Mouse (Mus musculus): ENCODE data around the gene Kifc3. TPM values are rescaled to one million over a fixed set of nuclear protein-coding genes. Genes with fewer than 3 reads are reported as not detected.

The Kifc3 gene
- total and polyA plus RNA-seq, 2 experiments = 6.8 to 28.3 TPM

- Histone ChIP-seq H3K9ac (ENCODE audit: low read depth, low read length) (no peak overlapping the region), H3K27me3 (ENCODE audit: control insufficient read depth, insufficient read depth, low read length) (no peaks in the 10 kb centered on the region), H3K4me3 (ENCODE audit: insufficient read depth, low read depth, low read length) (no peak overlapping the region), H3K27ac (replicated peaks; ENCODE audit: insufficient read depth, low read depth, low read length) (no peak overlapping the region), H3K36me3 (ENCODE audit: control insufficient read depth, insufficient read depth, low read length) (no peaks in the 10 kb centered on the region), H3K4me1 (ENCODE audit: control insufficient read depth, insufficient read depth, low read length) (peaks cover 3% of the 10 kb centered on the region; the same call in 1 of the 2 replicates), H3K79me2 (ENCODE audit: control insufficient read depth, insufficient read depth, low read length) (no peaks in the 10 kb centered on the region)
- 76% methylated on average over 7 of the region's 7 CpGs for WGBS
- TF ChIP-seq POLR2A (IDR thresholded peaks at IDR 0.05; ENCODE audit: extremely low read depth, insufficient read depth, low read length) (no peak), CTCF (IDR thresholded peaks at IDR 0.05; ENCODE audit: low read depth, low read length) (no peak)
- DNase-seq (ENCODE audit: extremely low read depth, low read depth, low spot score) = no peak
Observed at GRCm38 (mm10) chr8:95201491-95201890, 1.1 kb downstream of the Kifc3 start.

GRCm38 (mm10) chr8:95200001-95200405 lies 2.6 kb downstream of the Kifc3 start:
- peaks cover 3% of the 10 kb centered on the region; the same call in 1 of the 2 replicates for H3K4me1 ChIP-seq (ENCODE audit: control insufficient read depth, insufficient read depth, low read length)
- 0 out of 2 replicates have a peak, but pooled peaks have one; percentile 15 for TF ChIP-seq CTCF (IDR thresholded peaks at IDR 0.05; ENCODE audit: low read depth, low read length)
- TF ChIP-seq POLR2A (IDR thresholded peaks at IDR 0.05; ENCODE audit: extremely low read depth, insufficient read depth, low read length) = no peak
- peak; percentile 53 for DNase-seq (ENCODE audit: extremely low read depth, low read depth, low spot score)
- H3K4me3 ChIP-seq (ENCODE audit: insufficient read depth, low read depth, low read length) = no peak overlapping the region
- no peaks in the 10 kb centered on the region for H3K27me3 ChIP-seq (ENCODE audit: control insufficient read depth, insufficient read depth, low read length)
- H3K9ac ChIP-seq (ENCODE audit: low read depth, low read length) = no peak overlapping the region
- H3K36me3 ChIP-seq (ENCODE audit: control insufficient read depth, insufficient read depth, low read length) = no peaks in the 10 kb centered on the region
- H3K79me2 ChIP-seq (ENCODE audit: control insufficient read depth, insufficient read depth, low read length) = no peaks in the 10 kb centered on the region
- 27% methylated on average over 9 of the region's 9 CpGs for WGBS
- H3K27ac ChIP-seq (replicated peaks; ENCODE audit: insufficient read depth, low read depth, low read length) = no peak overlapping the region

GRCm38 (mm10) chr8:95195728-95196127 lies 6.9 kb downstream of the Kifc3 start:
- H3K27ac ChIP-seq (replicated peaks; ENCODE audit: insufficient read depth, low read depth, low read length) = no peak overlapping the region
- H3K79me2 ChIP-seq (ENCODE audit: control insufficient read depth, insufficient read depth, low read length) = no peaks in the 10 kb centered on the region
- no peak overlapping the region for H3K4me3 ChIP-seq (ENCODE audit: insufficient read depth, low read depth, low read length)
- no peaks in the 10 kb centered on the region for H3K36me3 ChIP-seq (ENCODE audit: control insufficient read depth, insufficient read depth, low read length)
- WGBS = 82% methylated on average over 11 of the region's 11 CpGs
- no peaks in the 10 kb centered on the region for H3K27me3 ChIP-seq (ENCODE audit: control insufficient read depth, insufficient read depth, low read length)
- TF ChIP-seq CTCF (IDR thresholded peaks at IDR 0.05; ENCODE audit: low read depth, low read length) (no peak), POLR2A (IDR thresholded peaks at IDR 0.05; ENCODE audit: extremely low read depth, insufficient read depth, low read length) (no peak)
- peaks cover 3% of the 10 kb centered on the region; the same call in 1 of the 2 replicates for H3K4me1 ChIP-seq (ENCODE audit: control insufficient read depth, insufficient read depth, low read length)
- no peak overlapping the region for H3K9ac ChIP-seq (ENCODE audit: low read depth, low read length)
- no peak for DNase-seq (ENCODE audit: extremely low read depth, low read depth, low spot score)

- H3K79me2 ChIP-seq (ENCODE audit: control insufficient read depth, insufficient read depth, low read length) = no peaks in the 10 kb centered on the region
- peak; percentile 63 for DNase-seq (ENCODE audit: extremely low read depth, low read depth, low spot score)
- H3K9ac ChIP-seq (ENCODE audit: low read depth, low read length) = no peak overlapping the region
- H3K27ac ChIP-seq (replicated peaks; ENCODE audit: insufficient read depth, low read depth, low read length) = no peak overlapping the region
- no peaks in the 10 kb centered on the region for H3K4me1 ChIP-seq (ENCODE audit: control insufficient read depth, insufficient read depth, low read length)
- no peak for TF ChIP-seq POLR2A (IDR thresholded peaks at IDR 0.05; ENCODE audit: extremely low read depth, insufficient read depth, low read length)
- TF ChIP-seq CTCF (IDR thresholded peaks at IDR 0.05; ENCODE audit: low read depth, low read length) = no peak
- WGBS = 54% methylated on average over 9 of the region's 9 CpGs
- H3K27me3 ChIP-seq (ENCODE audit: control insufficient read depth, insufficient read depth, low read length) = no peaks in the 10 kb centered on the region
- H3K36me3 ChIP-seq (ENCODE audit: control insufficient read depth, insufficient read depth, low read length) = no peaks in the 10 kb centered on the region
- H3K4me3 ChIP-seq (ENCODE audit: insufficient read depth, low read depth, low read length) = no peak overlapping the region
Observed at GRCm38 (mm10) chr8:95191497-95192175, 11.0 kb downstream of the Kifc3 start.

GRCm38 (mm10) chr8:95187579-95187978 lies 15.0 kb downstream of the Kifc3 start:
- H3K27ac ChIP-seq (replicated peaks; ENCODE audit: insufficient read depth, low read depth, low read length) = no peak overlapping the region
- H3K79me2 ChIP-seq (ENCODE audit: control insufficient read depth, insufficient read depth, low read length) = no peaks in the 10 kb centered on the region
- TF ChIP-seq POLR2A (IDR thresholded peaks at IDR 0.05; ENCODE audit: extremely low read depth, insufficient read depth, low read length) (no peak), CTCF (IDR thresholded peaks at IDR 0.05; ENCODE audit: low read depth, low read length) (no peak)
- H3K9ac ChIP-seq (ENCODE audit: low read depth, low read length) = no peak overlapping the region
- H3K4me1 ChIP-seq (ENCODE audit: control insufficient read depth, insufficient read depth, low read length) = no peaks in the 10 kb centered on the region
- H3K4me3 ChIP-seq (ENCODE audit: insufficient read depth, low read depth, low read length) = no peak overlapping the region
- 70% methylated on average over 5 of the region's 5 CpGs for WGBS
- H3K27me3 ChIP-seq (ENCODE audit: control insufficient read depth, insufficient read depth, low read length) = no peaks in the 10 kb centered on the region
- DNase-seq (ENCODE audit: extremely low read depth, low read depth, low spot score) = no peak
- no peaks in the 10 kb centered on the region for H3K36me3 ChIP-seq (ENCODE audit: control insufficient read depth, insufficient read depth, low read length)

- Histone ChIP-seq H3K79me2 (ENCODE audit: control insufficient read depth, insufficient read depth, low read length) (no peaks in the 10 kb centered on the region), H3K27ac (replicated peaks; ENCODE audit: insufficient read depth, low read depth, low read length) (no peak overlapping the region), H3K27me3 (ENCODE audit: control insufficient read depth, insufficient read depth, low read length) (no peaks in the 10 kb centered on the region), H3K36me3 (ENCODE audit: control insufficient read depth, insufficient read depth, low read length) (no peaks in the 10 kb centered on the region), H3K9ac (ENCODE audit: low read depth, low read length) (no peak overlapping the region), H3K4me3 (ENCODE audit: insufficient read depth, low read depth, low read length) (no peak overlapping the region), H3K4me1 (ENCODE audit: control insufficient read depth, insufficient read depth, low read length) (no peaks in the 10 kb centered on the region)
- TF ChIP-seq CTCF (IDR thresholded peaks at IDR 0.05; ENCODE audit: low read depth, low read length) (no peak), POLR2A (IDR thresholded peaks at IDR 0.05; ENCODE audit: extremely low read depth, insufficient read depth, low read length) (no peak)
- no peak for DNase-seq (ENCODE audit: extremely low read depth, low read depth, low spot score)
- 84% methylated on average over 7 of the region's 7 CpGs for WGBS
Observed at GRCm38 (mm10) chr8:95185891-95186513, 16.6 kb downstream of the Kifc3 start.

Measured in liver, adult 2 months (tissue).